Mouse (Mus musculus) retina, adult 2 months (tissue): ENCODE data around the gene Fbf1.
A peak's percentile ranks its signal among the peaks of the same experiment; 100 is the strongest.
"Not testable (repeated sequence)": the region's sequence is repeated elsewhere in the genome, so short reads cannot be mapped to it uniquely, and the experiment has no call there.

Experiments used
- DNase-seq: peaks from one replicate; pipeline ENCODE4 v3.0.0-alpha.2; 2012; ENCODE audit warnings: low read depth, low spot score

Gene Fbf1

GRCm38 (mm10) chr11:116134171-116134570 lies 33.8 kb downstream of the Fbf1 start:
- DNase-seq, result no peak

GRCm38 (mm10) chr11:116133497-116133896 lies 34.5 kb downstream of the Fbf1 start:
- DNase-seq, result no peak

GRCm38 (mm10) chr11:116132366-116133333 lies 35.3 kb downstream of the Fbf1 start:
- no peak for DNase-seq

DNA sequence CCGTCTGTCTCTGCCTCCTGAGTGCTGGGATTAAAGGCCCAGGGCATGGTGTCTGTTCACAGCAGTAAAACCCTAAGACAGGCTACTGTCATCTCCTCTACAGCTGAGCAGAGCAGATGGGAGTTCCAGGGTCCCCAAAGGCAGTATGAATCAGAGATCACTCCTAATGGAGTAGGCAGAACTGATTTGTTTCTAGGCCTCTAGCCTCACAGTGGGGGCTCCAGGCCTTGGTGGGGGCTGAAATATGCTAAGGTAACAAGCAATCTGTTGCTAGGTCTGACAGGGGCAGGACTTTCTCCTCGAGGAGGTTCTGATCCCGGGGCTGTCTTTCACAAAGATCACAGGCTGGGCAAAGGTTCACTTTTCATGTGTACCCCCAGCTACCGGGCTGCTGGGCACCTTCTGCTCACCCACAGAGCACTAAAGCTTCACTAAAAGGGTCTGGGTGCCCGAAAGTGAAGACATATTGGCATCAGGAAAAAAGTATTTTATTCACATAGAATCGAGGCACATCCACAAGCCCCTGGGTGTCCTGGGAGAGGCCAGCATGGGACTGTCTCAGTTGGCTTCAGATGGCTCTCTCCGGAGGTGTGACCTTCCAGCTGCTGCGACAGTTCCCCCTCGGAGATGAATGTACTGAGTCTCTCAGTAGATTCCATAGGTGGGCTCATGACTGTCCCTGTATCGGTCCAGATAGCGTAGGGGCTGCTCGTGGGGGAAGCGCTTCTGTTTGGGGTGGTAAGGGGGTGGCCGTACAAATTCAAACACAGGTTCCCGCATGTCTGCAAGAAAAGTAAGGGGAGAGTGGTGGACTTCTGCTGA lies 36.4 kb downstream of the Fbf1 start:
- no peak for DNase-seq

DNA sequence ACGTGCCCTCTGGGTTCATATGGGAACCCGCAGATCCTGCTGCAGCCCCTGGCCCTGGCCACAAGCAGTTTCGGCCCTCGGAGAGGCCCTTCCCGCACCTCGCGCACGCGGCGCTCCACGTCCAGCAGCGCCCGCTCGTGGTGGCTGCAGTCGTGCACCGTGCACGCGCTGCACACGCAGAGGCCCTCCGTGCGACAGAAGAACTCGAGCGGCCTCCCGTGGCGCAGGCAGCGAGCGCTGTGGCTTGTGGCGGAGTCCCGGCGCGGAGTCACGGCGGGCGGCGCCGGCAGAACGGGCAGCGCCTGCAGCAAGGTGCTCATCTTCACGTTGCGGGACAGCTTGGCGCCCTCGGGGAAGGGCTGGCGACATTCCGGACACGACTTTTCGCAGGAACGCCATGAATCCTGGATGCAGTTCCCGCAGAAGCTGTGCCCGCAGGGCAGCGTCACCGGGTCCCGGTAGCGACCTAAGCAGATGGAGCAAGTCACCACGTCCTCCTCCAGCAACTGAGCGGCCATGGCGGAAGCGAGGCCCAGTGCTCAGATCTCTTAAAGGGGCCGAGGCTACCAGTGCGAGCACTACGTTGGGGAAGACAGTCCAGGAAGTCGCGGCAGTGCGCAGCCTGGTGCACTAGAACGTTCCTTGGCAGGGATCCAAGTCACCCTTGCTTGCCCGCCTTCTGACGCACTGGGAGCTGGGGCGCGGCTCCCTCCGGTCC lies 37.3 kb downstream of the Fbf1 start, which contains the start of gene Trim65:
Trim65 (minus strand) TSS at position 641 of the 718 bp plus-strand sequence.
- peak; percentile 69 for DNase-seq

- no peak for DNase-seq
Measured at GRCm38 (mm10) chr11:116129993-116130487, 37.9 kb downstream of the Fbf1 start.

DNA sequence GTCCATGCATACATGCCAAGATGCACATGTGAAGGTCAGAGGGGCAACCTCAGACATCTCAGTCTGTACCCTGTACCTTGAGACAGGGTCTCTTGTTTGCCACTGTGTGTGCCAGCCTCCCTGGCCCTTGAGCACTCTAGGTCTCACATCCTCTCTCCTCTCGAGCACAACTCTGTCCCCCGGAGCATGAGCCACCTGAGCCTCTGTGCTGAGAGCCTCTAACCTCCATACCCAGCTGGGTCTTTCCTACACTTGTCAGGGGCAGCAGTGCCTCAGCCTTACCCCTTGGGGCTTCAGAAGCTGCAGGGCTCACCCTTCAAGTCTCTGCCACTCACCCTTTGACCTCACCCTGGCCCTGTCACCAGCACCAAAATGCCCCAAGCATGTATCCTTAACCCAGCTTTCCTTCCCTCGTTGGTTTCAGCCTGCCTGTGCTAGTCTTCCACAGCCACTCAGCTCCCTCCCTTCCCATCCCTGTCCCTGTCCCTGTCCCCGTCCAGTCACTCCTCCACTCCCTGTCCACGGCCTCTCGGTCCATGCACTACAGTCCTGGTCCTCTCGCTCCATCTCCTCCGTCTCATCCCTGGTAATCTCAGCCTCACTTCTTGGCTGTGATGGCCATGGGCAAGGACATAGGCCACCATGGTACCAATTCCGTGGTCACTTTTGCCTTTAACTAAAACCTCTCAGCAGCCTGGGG lies 38.7 kb downstream of the Fbf1 start:
- DNase-seq, result no peak

GRCm38 (mm10) chr11:116127986-116128385 lies 40.0 kb downstream of the Fbf1 start:
- no peak for DNase-seq

DNA sequence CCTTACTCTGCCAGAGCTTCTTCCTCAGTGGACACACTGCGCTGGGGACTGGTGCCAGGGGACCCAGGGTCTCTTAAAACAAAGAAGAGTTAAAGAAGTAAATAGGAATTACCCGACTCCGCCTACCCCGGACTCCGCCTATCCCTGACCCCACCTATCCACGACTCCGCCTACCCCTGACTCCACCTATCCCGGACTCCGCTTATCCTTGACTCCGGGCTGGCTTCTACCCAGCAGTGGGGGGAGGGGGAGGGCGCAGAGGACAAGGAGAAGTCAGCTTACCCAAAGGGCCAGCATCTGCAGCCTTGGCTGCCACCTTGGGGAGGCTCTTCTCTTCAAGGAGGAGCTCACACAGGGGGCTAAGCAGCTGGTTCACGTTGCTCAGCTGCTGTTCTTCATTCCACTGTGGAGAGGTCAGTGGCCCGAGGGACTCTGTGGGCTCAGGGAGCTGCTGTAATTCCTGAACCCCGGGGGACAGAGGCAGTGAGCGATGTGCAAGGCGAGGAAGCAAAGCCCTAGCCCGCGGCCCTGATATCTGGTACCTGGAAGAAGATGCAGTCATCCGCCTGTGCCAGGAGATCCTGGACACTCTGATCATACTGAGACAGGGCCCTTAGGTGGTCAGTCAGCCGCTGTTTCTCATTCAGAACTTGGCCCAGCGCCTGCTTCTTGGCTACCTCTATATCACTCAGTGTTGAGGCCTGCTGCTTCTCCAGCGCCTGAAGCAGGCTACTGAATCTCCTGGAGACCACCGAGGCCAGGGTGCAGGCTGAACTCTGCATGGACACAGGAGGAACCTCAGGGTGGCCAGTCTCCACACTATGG lies 40.6 kb downstream of the Fbf1 start, which contains the start of gene Trim47:
Trim47 (minus strand) TSS at position 55 of the 825 bp plus-strand sequence.
- DNase-seq, result no peak

- DNase-seq, result no peak
Measured at GRCm38 (mm10) chr11:116126261-116126660, 41.7 kb downstream of the Fbf1 start.

- not testable (repeated sequence) for DNase-seq
Measured at GRCm38 (mm10) chr11:116121731-116122245, 46.2 kb downstream of the Fbf1 start.

DNA sequence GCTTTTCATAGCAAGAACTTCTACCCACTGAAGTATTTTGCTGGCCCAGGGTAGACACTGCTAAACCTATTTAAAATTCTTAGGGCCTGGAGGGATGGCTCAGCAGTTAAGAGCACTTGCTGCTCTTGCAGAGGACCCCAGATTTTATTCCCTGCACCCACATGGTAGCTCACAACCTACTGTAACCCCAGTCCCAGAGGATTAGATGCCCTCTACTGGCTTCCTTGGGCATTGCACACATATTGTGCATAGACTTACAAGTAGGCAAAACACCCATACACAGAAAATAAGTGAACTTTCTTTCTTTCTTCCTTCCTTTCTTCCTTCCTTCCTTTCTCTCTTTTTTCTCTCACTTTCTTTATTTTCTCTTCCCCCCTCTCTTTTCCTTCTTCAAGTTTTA lies 50.1 kb downstream of the Fbf1 start:
- DNase-seq, result no peak

GRCm38 (mm10) chr11:116117241-116117640 lies 50.7 kb downstream of the Fbf1 start:
- no peak for DNase-seq

- DNase-seq, result no peak
Measured at GRCm38 (mm10) chr11:116111611-116112203, 56.3 kb downstream of the Fbf1 start.

DNA sequence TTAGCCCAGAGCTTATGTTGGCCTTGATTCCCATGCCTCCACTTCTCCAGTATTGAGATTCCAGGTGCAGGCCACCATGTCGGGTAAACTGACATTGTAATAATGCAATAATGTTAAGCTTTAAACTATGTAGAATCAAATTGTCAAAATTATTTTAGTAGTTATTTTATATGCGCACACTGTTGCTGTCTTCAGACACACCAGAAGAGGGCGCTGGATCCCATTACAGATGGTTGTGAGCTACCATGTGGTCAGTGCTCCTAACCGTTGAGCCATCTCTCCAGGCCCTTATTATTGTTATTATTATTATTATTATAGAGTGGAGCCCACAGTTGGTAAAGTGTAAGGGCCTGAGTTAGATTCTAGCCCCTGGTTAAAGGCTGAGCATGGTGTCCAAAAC lies 56.9 kb downstream of the Fbf1 start:
- no peak for DNase-seq

- no peak for DNase-seq
Measured at GRCm38 (mm10) chr11:116110540-116110939, 57.4 kb downstream of the Fbf1 start.

- no peak for DNase-seq
Measured at GRCm38 (mm10) chr11:116110131-116110530, 57.8 kb downstream of the Fbf1 start.

DNA sequence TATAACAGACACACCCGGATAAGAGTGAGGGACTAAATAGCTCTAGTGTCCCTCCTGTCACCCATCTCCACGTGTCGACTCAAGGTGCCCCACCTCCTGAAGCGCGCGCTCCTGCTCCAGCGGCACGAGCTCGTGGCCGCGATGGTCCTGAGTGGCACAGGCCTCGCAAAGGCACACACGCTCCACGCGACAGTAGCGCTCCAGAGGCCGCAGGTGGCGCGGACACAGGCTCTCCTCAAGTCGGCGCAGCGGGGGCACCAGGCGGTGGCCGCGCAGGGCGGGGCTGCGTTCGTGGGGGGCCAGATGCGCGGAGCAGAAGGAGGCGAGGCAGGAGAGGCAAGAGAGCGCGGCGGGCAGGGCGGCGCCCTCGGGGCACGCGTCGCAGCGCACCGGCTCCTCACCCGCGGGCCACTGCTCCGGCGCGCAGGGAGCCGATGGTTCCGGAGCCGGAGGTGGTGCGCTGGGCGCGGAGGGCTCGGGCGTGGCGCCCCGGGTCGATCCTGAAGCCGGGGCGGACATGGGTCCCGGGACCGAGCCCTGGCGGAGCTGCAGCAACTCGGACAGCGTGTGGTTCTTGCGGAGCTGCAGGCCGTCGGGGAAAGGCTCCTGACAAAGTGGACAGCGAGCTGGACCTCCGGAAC lies 58.4 kb downstream of the Fbf1 start:
- no peak for DNase-seq
